In the genomic region with DNA sequence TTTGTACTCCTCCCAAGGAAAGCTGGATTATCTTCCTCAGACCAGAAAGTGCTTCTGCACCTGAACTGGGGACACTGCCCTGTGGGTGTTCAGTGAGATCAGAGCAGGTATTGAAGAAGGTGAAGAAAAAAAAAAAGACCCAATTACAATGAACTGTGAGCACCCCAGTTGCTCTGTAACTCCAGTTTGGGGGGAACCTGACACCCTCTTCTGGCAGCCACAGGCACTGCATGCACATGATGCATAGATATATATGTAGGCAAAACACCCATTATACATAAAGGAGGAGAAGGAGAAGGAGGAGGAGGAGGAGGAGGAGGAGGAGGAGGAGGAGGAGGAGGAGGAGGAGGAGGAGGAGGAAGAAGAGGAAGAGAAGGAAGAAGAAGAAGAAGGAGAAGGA, we compare ENCODE assay signal across 16 mouse cellular contexts. TPM values are rescaled to one million over a fixed set of nuclear protein-coding genes. Genes with fewer than 3 reads are reported as not detected.
A peak's percentile ranks its signal among the peaks of the same experiment; 100 is the strongest.
DNase-seq lines count a peak whose midpoint lies in the region; ATAC-seq and TF ChIP-seq lines count a peak whose summit lies in the region.
"Had no signal": no experiment of that assay in that cellular context is flagged by ENCODE, and none has a peak within 500 bp of the region (broad histone marks: within the 10 kb centered on the region; RNA-seq: fewer than 3 reads in every experiment).

No protein-coding gene starts in this region.

- no peak overlapping the region for H3K4me3 ChIP-seq in lung, postnatal 0 days (ENCODE audit: low read depth, low read length)
- no peak overlapping the region for H3K4me3 ChIP-seq in forebrain, postnatal 0 days (ENCODE audit: low read depth, low read length)
- H3K4me3 ChIP-seq in heart, embryonic 12.5 days = no peak overlapping the region
- H3K4me3 ChIP-seq: erythroblast, embryonic 14.5 days; limb, embryonic 12.5 days; neural tube, embryonic 13.5 days had no signal

- H3K27ac ChIP-seq in lung, postnatal 0 days (ENCODE audit: low read length) = no peak overlapping the region
- H3K27ac ChIP-seq in forebrain, postnatal 0 days (ENCODE audit: low read depth, low read length) = no peak overlapping the region
- H3K27ac ChIP-seq in heart, embryonic 12.5 days (ENCODE audit: poor library complexity, severe bottlenecking) = no peak overlapping the region
- H3K27ac ChIP-seq: limb, embryonic 12.5 days; neural tube, embryonic 13.5 days had no signal

- peak; percentile 37 for TF ChIP-seq CTCF in lung, postnatal 0 days (IDR thresholded peaks at IDR 0.05)
- no peak for TF ChIP-seq CTCF in forebrain, postnatal 0 days (IDR thresholded peaks at IDR 0.05; ENCODE audit: low read depth)

- no peak for ATAC-seq in lung, postnatal 0 days
- no peak for ATAC-seq in forebrain, postnatal 0 days
- no peak for ATAC-seq in heart, embryonic 12.5 days (ENCODE audit: insufficient number of reproducible peaks, low FRiP score)
- ATAC-seq: inflammation-experienced regulatory T-cells, adult 6 months had no signal

- no peaks in the 10 kb centered on the region for H3K27me3 ChIP-seq in lung, postnatal 0 days (replicated peaks; ENCODE audit: insufficient read depth, low read length)
- no peaks in the 10 kb centered on the region for H3K27me3 ChIP-seq in forebrain, postnatal 0 days (ENCODE audit: insufficient read depth, low read length)
- no peaks in the 10 kb centered on the region for H3K27me3 ChIP-seq in heart, embryonic 12.5 days (replicated peaks)
- H3K27me3 ChIP-seq: limb, embryonic 12.5 days; neural tube, embryonic 13.5 days had no signal

- no peak overlapping the region for H3K4me2 ChIP-seq in lung, postnatal 0 days (replicated peaks; ENCODE audit: low read depth, low read length)
- no peak overlapping the region for H3K4me2 ChIP-seq in forebrain, postnatal 0 days (ENCODE audit: low read depth)
- no peak overlapping the region for H3K4me2 ChIP-seq in heart, embryonic 12.5 days
- H3K4me2 ChIP-seq: limb, embryonic 12.5 days; neural tube, embryonic 13.5 days had no signal

- H3K9ac ChIP-seq in lung, postnatal 0 days (replicated peaks; ENCODE audit: low read depth) = no peak overlapping the region
- no peak overlapping the region for H3K9ac ChIP-seq in forebrain, postnatal 0 days
- no peak overlapping the region for H3K9ac ChIP-seq in heart, embryonic 12.5 days
- H3K9ac ChIP-seq: limb, embryonic 12.5 days; neural tube, embryonic 13.5 days had no signal

- H3K4me1 ChIP-seq in lung, postnatal 0 days (ENCODE audit: insufficient read depth, low read depth, low read length) = no peaks in the 10 kb centered on the region
- no peaks in the 10 kb centered on the region for H3K4me1 ChIP-seq in forebrain, postnatal 0 days (ENCODE audit: insufficient read depth)
- H3K4me1 ChIP-seq in heart, embryonic 12.5 days (replicated peaks) = no peaks in the 10 kb centered on the region
- H3K4me1 ChIP-seq: limb, embryonic 12.5 days; neural tube, embryonic 13.5 days had no signal

- TF ChIP-seq EP300 in lung, postnatal 0 days (IDR thresholded peaks at IDR 0.05) = no peak

- DNase-seq in adrenal gland, postnatal 36 days = peak; percentile 25 to 49
- DNase-seq in adrenal gland, postnatal 14 days = no peak
- no peak for DNase-seq in lung, postnatal 0 days (ENCODE audit: low spot score)
- no peak for DNase-seq in lung, postnatal 14 days
- peak; percentile 4 for DNase-seq in c-Kit-positive CD71-positive TER-119-positive erythroid progenitor cells, embryonic 14.5 days (ENCODE audit: low spot score)
- peak; percentile 56 for DNase-seq in thymus, postnatal 14 days
- no peak for DNase-seq in forebrain, postnatal 0 days
- DNase-seq: cerebellum, postnatal 36 days had no signal

- no peaks in the 10 kb centered on the region for H3K36me3 ChIP-seq in lung, postnatal 0 days (ENCODE audit: insufficient read depth, low read length)
- no peaks in the 10 kb centered on the region for H3K36me3 ChIP-seq in forebrain, postnatal 0 days (ENCODE audit: insufficient read depth)
- H3K36me3 ChIP-seq in heart, embryonic 12.5 days = no peaks in the 10 kb centered on the region
- H3K36me3 ChIP-seq: limb, embryonic 12.5 days; neural tube, embryonic 13.5 days had no signal

- no peaks in the 10 kb centered on the region for H3K9me3 ChIP-seq in lung, postnatal 0 days (ENCODE audit: low read length)
- no peaks in the 10 kb centered on the region for H3K9me3 ChIP-seq in forebrain, postnatal 0 days (ENCODE audit: low read length)
- H3K9me3 ChIP-seq in heart, embryonic 12.5 days (replicated peaks) = no peaks in the 10 kb centered on the region
- H3K9me3 ChIP-seq: limb, embryonic 12.5 days; neural tube, embryonic 13.5 days had no signal

RNA-seq across cellular contexts. Expression of a gene that starts 13.4 kb away (rescaled TPM):
- not detected for total RNA-seq in adrenal gland, postnatal 36 days (2021)
- total RNA-seq in adrenal gland, postnatal 14 days (2021) = not detected in 2 replicates
- polyA plus RNA-seq in lung, postnatal 0 days (2015; fragmentation: Nextera tagmentation; extraction: Ambion mirVana) = not detected in 2 replicates
- total RNA-seq in forebrain, postnatal 0 days (2014; rRNA removed) = not detected in 2 replicates
- polyA plus RNA-seq in forebrain, postnatal 0 days (2015; fragmentation: Nextera tagmentation; extraction: Ambion mirVana) = not detected in 2 replicates
- polyA plus RNA-seq in heart, embryonic 12.5 days (2016; fragmentation: Nextera tagmentation; extraction: Ambion mirVana) = not detected in 2 replicates
- total RNA-seq: adrenal gland, postnatal 4 days; gastrocnemius, adult 18-20 months had no signal
- polyA plus RNA-seq: erythroblast, embryonic 14.5 days; heart, embryonic 16.5 days; limb, embryonic 12.5 days; neural tube, embryonic 13.5 days had no signal

RNA-seq across cellular contexts. Expression of a gene that starts 15.2 kb away (rescaled TPM):
- total RNA-seq in adrenal gland, postnatal 36 days (2021) = not detected
- total RNA-seq in adrenal gland, postnatal 14 days (2021) = not detected in 2 replicates
- not detected in 2 replicates for polyA plus RNA-seq in lung, postnatal 0 days (2015; fragmentation: Nextera tagmentation; extraction: Ambion mirVana)
- not detected in 2 replicates for total RNA-seq in forebrain, postnatal 0 days (2014; rRNA removed)
- not detected in 2 replicates for polyA plus RNA-seq in forebrain, postnatal 0 days (2015; fragmentation: Nextera tagmentation; extraction: Ambion mirVana)
- polyA plus RNA-seq in heart, embryonic 12.5 days (2016; fragmentation: Nextera tagmentation; extraction: Ambion mirVana) = not detected in 2 replicates
- total RNA-seq: adrenal gland, postnatal 4 days; gastrocnemius, adult 18-20 months had no signal
- polyA plus RNA-seq: erythroblast, embryonic 14.5 days; heart, embryonic 16.5 days; inflammation-experienced regulatory T-cells, adult 6 months; limb, embryonic 12.5 days; neural tube, embryonic 13.5 days had no signal

RNA-seq across cellular contexts. Expression of a gene that starts 39.2 kb away (rescaled TPM):
- not detected for total RNA-seq in adrenal gland, postnatal 36 days (2021)
- total RNA-seq in adrenal gland, postnatal 14 days (2021) = not detected in 2 replicates
- polyA plus RNA-seq in lung, postnatal 0 days (2015; fragmentation: Nextera tagmentation; extraction: Ambion mirVana) = not detected in 2 replicates
- total RNA-seq in forebrain, postnatal 0 days (2014; rRNA removed) = not detected in 2 replicates
- polyA plus RNA-seq in forebrain, postnatal 0 days (2015; fragmentation: Nextera tagmentation; extraction: Ambion mirVana) = 0.14 TPM in 1 of 2 replicates, not detected in the other
- polyA plus RNA-seq in heart, embryonic 12.5 days (2016; fragmentation: Nextera tagmentation; extraction: Ambion mirVana) = not detected in 2 replicates
- total RNA-seq: adrenal gland, postnatal 4 days; gastrocnemius, adult 18-20 months had no signal
- polyA plus RNA-seq: erythroblast, embryonic 14.5 days; heart, embryonic 16.5 days; inflammation-experienced regulatory T-cells, adult 6 months; limb, embryonic 12.5 days; neural tube, embryonic 13.5 days had no signal

Comparison
In these comparisons a context has a peak if more than half of its experiments do, and no peak if none do; other contexts are left out.
1. DNase-seq: peak in adrenal gland, postnatal 36 days (2 of 2), c-Kit-positive CD71-positive TER-119-positive erythroid progenitor cells, embryonic 14.5 days (single experiment) and thymus, postnatal 14 days (single experiment); none in adrenal gland, postnatal 14 days (single experiment), lung, postnatal 0 days (single experiment), lung, postnatal 14 days (single experiment) and forebrain, postnatal 0 days (single experiment).